Mouse (Mus musculus) neural tube, embryonic 10.5 days (tissue): Measurements from ENCODE around the gene Cbr4.
A peak's percentile ranks its signal among the peaks of the same experiment; 100 is the strongest.

ENCODE experiments used
- DNase-seq: peaks from one replicate; pipeline ENCODE4 v3.0.0-alpha.2; 2017; ENCODE audit warnings: low spot score; ENCODE audit errors: extremely low spot score

Cbr4 gene

DNA sequence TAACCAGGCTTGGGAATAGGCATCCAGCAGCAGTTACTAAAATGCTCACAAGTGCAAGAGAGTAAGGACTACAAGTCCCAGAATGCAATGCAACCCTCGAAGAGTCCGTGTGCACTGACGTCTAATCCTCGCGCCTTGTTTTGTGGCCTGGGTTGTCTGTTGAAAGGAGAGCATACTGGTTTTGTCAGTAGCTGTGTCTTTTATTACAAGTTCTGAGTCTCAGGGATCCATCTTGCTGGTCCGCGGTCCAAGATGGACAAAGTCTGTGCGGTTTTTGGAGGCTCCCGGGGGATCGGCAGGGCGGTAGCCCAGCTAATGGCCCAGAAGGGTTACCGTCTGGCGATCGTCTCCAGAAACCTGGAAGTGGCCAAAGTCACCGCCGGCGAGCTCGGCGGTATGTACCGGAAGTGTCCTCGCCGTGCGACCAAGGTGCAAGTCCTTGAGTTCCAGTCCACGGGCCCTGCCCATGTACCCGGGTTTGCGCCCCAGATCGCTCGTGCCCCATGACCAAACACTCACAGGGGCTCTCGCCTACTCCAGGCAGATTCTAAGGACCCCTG, at the start of gene Cbr4:
Cbr4 (plus strand) TSS at position 138 of the 560 bp plus-strand sequence.
- DNase-seq = peak; percentile 86

DNA sequence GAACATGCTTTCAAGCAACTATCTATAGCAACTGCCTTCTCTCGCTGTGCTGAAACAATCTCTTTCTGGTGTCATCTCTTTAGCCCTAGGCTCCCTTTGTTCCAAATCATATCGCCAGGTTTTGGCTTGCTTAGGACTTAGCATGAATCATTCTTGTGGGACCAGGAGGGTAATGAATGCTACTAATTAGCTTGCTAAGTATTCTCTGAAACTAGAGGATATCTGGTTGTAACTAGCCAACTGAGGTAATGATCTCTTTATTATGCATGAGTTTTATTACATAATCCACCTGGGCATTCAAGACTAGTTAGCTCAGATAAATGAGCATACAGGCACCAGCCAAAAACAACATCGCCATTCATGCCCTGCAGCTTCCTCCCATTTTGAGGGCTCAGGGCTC, 44.5 kb upstream of the Cbr4 start:
- DNase-seq = no peak

DNA sequence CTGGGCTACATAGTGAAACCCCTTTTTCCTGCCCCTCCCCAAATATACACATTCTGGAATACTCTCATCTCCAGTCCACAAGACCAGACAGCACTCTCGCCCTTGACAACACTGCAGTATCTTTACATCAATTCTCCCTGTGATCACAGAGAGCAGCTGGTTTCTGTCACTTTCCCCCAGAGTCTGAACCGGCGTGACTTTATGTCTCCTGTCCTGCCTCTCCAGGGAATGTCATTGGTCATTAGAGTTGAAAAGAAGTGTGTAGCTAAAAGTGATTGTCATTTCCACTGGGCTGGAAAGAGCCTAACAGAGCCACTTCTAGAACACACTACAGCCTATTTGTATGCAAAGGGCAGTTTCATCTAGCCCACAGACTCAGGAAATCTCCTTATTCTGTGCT, 43.2 kb upstream of the Cbr4 start:
- no peak for DNase-seq

DNA sequence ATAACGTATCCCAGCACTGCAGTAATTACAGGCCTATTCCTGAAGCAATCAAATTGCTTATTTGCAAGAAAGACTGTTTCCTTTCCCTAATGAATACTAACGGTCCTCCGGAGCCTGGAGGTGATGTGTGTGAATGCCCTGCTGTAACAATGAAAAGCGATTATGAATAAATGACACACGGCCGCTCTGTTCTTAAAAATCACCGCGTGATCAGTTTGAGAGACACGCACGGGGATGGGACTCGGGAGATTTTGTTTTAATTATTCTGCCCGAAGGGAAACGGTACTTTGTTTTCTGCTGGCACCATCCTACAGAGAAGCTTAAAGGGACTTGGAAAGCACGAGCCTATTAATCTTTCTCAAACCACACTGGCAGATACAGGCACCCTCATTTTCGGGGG, 41.2 kb upstream of the Cbr4 start:
- no peak for DNase-seq

DNA sequence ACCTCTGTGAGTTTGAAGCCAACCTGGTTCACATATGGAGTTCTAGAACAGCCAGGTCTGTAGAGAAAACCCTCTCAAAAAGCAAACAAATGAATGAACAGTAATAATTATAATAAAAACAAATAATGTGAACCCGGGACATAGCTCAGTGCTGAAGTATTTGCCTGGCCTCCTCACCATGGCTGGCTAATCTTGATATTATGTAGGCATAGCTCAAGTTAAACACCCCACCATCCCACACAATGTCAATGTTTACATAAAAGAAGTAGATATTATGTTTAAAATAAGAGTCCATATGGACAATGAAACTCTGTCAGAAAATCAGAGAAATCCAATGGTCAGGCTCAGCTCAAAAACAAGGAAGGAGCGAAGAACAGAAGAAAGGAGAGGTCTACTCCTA, 39.4 kb upstream of the Cbr4 start:
- no peak for DNase-seq

DNA sequence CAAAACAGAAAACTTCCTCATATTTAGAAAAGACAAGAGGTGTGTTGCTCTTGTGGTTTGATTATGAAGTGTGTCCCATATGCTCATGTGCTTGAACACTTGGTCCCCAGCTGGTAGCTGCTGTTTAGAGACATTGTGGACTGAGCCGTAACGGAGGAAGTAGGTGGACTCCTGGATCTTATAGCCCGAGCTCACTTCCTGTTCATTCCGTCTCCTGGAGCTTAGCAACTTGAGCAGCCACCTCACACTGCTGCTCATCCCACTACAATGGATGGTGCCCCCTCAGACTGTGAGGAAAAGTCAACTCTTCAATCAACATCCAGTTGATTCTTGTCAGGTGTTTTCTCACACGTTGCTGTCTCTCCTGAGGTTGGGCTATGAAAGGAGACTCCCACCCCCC, 38.7 kb upstream of the Cbr4 start:
- no peak for DNase-seq

DNA sequence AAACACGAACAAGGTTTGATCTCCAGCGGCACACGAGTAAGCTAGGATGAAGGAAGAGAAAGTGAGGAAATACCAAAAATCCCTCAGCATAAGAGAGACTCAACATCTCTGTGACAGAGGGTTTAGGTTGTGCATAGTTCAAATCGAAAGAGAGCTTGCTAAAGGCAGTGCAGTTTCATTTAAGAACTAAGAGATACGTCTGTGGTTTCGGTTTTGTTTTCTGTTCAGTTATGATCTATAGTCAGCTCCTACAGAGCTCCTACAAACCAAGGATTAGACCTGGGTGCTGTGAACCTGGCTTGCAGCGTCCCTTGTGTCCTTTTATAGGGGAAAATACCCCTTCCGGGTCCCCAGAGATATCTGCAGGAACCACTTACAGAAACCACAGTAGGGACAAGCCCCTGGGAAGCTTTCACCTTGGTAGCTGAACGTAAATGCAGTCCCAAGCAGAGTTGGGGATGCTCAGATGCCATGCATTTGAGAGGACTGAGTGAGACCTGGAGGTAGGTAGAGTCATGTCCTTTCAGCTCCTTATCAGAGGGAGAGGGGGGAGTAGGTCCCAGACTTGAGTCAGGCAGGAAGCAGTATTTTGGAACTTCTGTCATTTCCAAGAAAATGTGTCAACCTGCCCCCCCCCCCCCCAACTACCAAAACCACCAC, 36.5 kb upstream of the Cbr4 start:
- no peak for DNase-seq

DNA sequence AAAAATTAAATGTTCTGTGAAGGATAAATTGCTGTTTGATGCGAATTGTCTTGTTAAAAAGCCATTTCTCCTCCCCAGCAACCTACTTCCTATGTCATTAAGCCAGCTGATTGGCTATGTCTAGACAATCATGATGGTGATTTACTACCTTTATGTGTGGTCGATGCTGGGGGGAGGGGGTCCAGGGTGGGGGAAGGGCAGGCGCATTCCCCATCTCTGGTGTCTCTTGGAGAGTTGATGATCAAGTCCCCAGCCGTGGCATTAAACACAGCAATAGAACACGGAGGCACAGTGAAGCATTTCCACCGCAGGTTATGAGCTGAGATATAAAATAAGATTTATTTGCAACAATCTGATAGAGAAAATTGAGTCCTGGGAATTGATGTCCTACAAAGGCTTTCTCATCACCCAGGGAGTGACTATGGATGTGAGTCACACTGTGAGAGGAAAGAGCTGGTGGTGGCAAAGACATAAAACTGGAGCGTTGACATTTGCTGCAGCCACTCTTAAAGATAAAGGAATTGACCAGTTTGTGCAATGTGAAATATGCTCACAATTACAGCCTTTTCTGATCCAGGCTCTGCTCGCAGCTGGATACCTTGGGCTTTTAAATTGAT, 35.7 kb upstream of the Cbr4 start:
- no peak for DNase-seq

DNA sequence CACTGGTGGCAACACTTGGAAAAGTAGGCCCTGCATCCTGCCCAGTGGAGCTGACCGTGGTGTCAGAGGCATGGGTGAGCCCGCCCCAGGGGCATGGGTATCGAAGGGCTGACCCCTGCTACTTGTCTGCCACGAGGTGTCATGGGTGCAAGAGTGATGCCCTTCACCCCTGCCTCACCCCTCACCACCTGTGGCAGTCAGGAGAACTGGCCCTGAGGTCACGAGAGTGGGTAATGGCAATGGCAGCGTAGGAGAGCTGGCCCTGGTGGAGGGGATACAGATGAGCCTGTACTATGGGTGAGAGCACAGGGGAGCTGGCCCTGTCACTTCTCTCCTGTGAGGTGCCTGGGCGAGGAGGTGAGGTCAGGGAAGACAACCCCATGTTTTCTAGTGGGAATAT, 27.8 kb upstream of the Cbr4 start:
- DNase-seq = no peak

DNA sequence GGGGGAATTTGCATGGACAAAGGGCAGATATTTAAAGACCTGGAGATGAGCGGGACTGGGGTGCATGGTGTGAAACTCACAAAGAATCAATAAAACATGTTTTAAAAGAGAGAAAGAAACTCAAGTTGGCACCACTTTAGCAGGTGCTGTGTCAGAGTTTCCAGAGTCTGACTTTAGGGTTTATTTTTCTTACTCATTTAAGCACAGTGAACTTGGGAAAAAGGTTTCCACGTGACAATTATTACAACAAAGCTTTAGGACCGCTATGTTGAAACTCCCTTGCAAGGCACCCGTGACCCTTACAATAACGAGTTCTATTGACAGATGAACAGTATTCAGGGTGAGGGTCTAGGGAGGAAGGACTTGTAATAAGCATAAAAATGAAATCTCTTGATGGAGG, 25.3 kb upstream of the Cbr4 start:
- no peak for DNase-seq

DNA sequence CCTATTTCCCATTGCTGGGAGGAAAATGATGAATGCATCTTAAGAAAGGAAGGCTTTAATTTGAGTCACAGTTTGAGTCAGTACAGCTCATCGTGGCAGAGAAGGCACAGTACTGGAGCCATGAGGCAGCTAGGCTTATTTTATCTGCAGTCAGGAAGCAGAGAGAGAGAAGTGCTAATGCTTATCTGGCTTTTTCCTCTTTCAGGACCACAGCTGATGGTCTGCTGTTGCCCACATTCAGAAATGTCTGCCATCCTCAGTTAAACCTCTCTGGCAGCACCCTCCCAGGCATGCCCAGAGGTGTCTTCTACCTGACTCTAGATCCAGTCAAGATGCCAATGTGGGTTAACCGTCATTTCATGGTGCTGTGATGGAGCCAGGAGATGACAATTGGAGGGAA, 23.1 kb upstream of the Cbr4 start:
- no peak for DNase-seq

DNA sequence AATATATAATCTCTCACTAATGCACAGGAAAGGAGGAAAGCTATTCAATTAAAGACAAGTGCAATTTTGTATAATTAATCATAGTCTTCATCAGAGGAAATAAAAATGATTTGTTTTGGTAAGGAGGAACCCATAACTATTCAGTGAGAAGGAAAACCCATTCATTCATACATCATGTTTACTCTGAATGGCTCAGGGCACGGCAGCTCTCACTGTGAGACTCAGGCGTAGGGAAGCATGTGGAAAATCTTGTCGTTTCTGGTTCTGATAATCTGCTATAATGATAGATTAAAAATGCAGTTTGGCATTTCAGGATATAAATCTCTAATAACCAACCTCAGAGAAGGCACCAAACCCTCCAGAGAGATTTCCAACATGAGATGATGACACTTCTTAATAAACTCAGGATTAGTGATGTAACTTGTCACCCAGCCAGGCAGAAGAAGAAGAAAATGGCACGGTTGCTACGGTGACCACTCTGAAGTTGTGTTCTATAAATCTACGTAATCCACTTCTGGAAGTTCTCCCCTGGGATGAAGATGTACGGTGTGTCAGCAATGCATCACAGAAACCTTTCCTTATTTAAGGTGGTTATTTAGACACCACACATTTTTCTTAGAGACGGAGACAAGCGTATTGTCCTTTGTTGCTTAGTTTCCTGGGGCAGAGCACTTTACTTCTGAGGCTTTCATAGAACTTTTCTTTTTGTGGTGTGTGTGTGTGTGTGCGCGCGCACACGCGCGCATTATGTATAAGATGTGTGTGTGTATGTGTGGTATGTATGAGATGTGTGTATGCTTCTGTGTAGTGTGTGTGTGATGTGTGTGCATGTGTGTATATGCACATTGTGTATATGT, 20.6 kb upstream of the Cbr4 start:
- DNase-seq = no peak

DNA sequence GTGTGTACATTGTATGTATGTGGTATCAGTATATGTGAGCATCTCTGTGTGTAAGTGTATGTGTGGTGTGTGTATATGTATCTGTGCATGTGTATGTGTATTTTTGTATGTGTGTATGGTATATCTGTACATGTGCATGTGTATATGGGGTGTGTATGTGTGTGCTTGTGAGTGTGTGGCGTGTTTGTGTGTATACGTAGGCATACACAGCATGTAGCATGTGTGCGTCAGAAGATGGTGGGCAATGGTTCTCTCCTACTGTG, 20.1 kb upstream of the Cbr4 start:
- no peak for DNase-seq

DNA sequence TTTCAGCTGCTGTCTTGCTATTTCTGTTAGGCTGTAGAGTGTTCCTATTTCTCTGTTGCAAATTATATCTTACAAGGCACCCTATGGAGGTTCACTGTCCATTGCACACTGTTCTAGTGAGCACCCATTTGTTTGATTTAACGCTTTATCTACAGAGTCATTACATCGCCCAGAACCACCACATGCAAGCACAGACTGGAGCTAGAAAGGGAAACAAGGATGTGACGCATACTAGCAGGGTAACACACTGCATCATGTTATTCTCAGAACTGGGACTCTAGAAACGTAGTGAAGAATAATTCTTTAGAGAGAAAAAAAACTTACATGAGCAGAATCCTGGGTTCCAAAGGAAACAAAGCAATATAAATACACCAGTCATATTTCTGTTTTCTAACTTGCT, 17.3 kb upstream of the Cbr4 start:
- no peak for DNase-seq

DNA sequence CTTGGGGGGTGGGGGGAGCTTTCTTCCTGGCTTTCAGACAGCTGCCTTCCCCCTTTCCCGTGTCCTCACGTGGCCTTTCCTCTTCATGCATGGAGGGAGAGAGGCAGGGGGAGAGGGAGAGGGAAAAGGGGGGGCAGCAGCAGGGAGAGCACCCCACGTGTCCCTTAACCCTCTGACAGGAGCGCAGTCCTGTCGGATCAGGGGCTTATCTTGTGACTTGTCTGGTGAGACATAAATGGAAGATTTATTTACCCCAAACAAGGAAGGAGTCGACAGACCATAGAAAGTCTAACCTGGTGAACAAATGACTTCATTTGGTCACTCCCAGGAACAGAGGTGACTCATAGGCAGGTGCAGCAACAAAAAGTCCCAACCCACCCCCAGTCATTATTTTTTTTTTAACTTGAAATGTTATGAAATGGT, 12.3 kb upstream of the Cbr4 start:
- DNase-seq = no peak

DNA sequence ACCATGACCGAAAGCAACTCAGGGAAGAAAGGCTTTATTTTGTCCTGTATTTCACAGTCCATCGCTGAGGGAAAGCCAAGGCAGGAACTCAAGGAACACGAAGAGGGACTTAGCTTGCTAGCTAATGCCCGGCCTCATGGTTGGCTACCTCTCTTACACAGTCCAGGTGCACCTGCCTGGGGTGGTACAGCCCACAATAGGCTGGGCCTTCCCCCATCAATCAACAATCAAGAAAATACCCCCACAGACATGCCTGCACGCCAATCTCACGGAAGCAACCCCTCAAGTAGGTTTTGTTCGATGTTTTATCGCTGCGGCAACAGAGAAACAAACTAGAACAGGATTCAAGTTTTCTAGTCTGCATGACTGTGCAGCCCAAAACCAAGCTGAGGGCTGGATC, 11.4 kb upstream of the Cbr4 start:
- DNase-seq = no peak

DNA sequence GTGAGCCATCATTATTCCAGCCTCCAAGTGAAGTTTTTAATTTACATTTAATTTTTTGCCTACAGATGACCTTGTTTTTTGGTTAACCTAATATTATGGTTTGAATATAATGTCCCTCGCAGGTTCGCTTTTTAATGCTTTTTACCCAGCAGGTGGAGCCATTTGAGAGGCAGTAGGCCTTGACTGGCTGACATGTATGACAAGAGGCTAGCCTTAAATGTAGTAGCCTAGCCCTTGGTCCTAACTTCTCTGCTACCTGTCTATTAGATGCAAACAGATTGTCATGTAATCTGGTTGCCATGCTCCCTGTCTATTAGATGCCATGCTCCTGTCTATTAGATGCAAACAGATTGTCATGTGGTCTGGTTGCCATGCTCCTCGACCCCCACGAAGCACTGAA, 9.4 kb upstream of the Cbr4 start:
- no peak for DNase-seq

DNA sequence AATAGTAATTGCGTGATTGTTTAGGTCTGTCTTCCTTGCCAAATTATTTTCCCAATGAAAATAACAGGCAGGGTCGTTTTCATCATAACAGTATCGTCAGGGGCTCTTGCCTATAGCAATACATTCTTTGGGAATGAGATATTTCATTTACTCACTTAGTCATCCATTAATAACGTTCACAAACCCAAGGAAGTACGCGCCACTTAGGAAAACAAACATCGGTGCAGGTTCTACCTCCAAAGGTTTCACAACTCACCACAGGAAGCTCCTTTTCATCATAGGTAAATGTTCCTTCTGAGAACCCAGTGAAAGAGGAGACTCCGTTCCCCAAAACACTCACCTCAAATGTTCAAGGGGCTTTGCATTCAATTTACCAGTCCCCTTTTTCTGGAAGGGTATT, 8.7 kb upstream of the Cbr4 start:
- DNase-seq = no peak

DNA sequence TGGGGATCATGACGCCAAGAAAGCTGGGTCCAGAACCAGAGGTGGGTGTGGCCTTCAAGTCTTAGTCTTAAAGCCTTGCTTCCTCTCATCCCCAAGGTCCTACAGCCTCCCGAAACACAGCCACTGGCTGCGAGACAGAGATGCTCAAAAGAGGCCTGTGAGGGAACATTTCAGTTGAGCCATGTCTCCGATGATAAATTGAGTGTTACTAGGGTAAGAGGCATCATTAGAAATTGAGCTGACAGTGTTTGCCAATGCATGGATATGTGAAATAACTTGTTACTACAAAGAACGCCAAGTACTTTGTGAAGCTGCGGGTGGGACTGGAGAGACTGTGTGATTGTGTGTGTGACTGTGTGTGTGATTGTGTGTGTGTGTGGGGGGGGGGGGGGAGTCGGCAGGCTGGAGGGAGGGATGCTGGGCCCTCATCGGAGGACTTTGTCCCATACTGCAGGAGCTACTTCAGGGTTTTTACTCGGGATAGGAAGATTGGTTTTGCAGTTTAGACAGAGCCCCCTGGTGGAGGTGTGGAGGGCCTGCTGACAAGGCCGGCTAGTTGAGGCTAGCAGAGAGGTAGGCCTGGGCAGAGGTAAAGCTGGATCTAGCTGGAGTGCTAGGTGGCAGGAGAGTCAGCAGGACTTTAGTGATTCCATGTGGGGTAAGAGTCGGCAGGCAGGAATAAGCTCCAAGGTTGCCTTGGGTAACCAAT, 7.9 kb upstream of the Cbr4 start:
- peak; percentile 45 for DNase-seq

DNA sequence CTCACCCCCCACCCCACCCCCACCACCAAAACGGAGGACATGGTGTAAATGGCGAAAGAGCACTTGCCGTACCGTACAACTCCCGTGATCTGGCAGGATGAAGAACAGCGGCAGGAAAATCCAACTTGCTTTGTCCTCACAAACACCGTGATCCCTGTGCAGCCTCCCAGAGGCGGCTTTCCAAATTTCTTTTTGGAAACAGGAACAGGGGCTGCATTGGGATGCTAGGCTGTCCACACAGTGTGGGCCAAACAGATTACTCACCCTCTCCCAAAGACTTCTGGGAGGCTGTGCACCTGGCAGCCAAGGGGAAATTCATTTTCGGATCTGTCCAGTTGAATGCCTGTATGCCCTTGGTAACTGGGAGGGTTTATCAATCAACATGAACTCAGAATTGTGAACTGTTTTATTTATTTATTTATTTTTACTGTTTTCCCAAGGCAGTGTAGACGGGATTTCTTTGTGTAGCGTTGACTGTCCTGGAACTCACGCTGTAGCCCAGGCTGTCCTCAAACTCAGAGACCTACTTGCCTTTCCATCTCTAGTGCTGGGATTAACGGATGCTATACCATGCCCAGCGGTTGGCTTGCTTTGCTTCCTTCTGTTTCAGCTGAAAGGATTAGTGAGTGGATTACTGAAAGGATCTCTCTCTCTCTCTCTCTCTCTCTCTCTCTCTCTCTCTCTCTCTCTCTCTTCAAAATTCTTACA, 7.1 kb upstream of the Cbr4 start:
- DNase-seq = peak; percentile 6

DNA sequence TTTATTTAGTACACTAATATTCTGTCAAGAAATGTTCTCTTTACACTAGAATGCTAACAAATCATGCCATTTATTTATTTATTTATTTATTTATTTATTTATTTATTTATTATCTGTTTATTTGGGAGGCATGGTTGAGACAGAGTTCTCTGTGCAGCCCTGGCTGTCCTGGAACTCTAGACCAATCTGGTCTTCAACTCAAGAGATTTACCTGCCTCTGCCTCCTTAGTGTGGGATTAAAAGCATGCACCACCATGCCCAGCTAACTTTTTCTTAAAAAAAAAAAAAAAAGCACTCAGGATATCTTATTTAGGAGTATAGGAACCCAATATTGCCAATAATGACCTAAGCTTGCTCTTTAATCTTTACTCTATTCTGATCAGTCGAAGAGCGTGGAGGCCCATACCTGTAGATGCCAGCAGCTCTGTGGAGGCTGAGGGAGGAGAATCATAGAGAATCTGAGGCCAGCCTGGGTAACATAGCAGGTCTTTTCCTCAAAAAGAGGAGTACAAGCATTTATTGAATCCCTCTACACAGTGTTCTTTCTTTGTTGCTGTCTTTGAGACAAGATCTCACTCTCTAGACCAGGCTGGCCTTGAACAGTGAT, 508 bp upstream of the Cbr4 start:
- DNase-seq = no peak
